Mouse (Mus musculus) stomach, embryonic 15.5 days (tissue): ENCODE results near the gene Cap2. TPM values are rescaled to one million over a fixed set of nuclear protein-coding genes. Genes with fewer than 3 reads are reported as not detected.

ENCODE experiments used
- ATAC-seq: fragments of 200-750 bp; cut with Nextera tagmentation; 2 replicates; pipeline ENCODE4 v1.8.0; 2017; ENCODE audit warnings: low read depth, moderate number of reproducible peaks, moderate TSS enrichment; ENCODE audit not compliant: insufficient read depth, low FRiP score
- H3K27ac ChIP-seq: fragments of 300-500 bp; sonication (generic); 2 replicates; pipeline ENCODE4 v1.5.1; 2015; ENCODE audit warnings: mild to moderate bottlenecking, inconsistent platforms
- H3K27me3 ChIP-seq: fragments of 300-500 bp; sonication (generic); replicated peaks from 2 replicates; pipeline ENCODE4 v1.6.1; 2015; ENCODE audit warnings: inconsistent platforms
- H3K36me3 ChIP-seq: fragments of 300-500 bp; sonication (generic); 2 replicates; pipeline ENCODE4 v1.6.1; 2015; ENCODE audit warnings: inconsistent platforms
- H3K4me1 ChIP-seq: fragments of 300-500 bp; sonication (generic); 2 replicates; pipeline ENCODE4 v1.6.1; 2015; ENCODE audit warnings: inconsistent platforms
- H3K4me2 ChIP-seq: fragments of 300-500 bp; sonication (generic); 2 replicates; pipeline ENCODE4 v1.6.1; 2015; ENCODE audit warnings: mild to moderate bottlenecking, inconsistent platforms
- H3K4me3 ChIP-seq: fragments of 300-500 bp; sonication (generic); replicated peaks from 2 replicates; pipeline ENCODE4 v1.5.1; 2015; ENCODE audit warnings: inconsistent platforms
- H3K9ac ChIP-seq: fragments of 300-500 bp; sonication (generic); 2 replicates; pipeline ENCODE4 v1.6.1; 2015; ENCODE audit warnings: inconsistent platforms
- H3K9me3 ChIP-seq: fragments of 300-500 bp; sonication (generic); 2 replicates; pipeline ENCODE4 v1.6.1; 2016; ENCODE audit warnings: inconsistent platforms
- WGBS: fragments of 180-500 bp; shearing (Covaris S2); methylation state at CpG from one replicate; pipeline ENCODE4 v1.1.7; 2015; 5-methylcytosine and 5-hydroxymethylcytosine counted together
- polyA plus RNA-seq: library from polyadenylated mRNA; unstranded; fragments of >200 nt; fragmentation: Nextera tagmentation; extraction: Ambion mirVana; gene quantifications from 2 replicates; pipeline ENCODE4 v1.2.1, GENCODE M21; 2015

Cap2 gene
- polyA plus RNA-seq: 9.7 and 11.7 TPM in 2 replicates

DNA sequence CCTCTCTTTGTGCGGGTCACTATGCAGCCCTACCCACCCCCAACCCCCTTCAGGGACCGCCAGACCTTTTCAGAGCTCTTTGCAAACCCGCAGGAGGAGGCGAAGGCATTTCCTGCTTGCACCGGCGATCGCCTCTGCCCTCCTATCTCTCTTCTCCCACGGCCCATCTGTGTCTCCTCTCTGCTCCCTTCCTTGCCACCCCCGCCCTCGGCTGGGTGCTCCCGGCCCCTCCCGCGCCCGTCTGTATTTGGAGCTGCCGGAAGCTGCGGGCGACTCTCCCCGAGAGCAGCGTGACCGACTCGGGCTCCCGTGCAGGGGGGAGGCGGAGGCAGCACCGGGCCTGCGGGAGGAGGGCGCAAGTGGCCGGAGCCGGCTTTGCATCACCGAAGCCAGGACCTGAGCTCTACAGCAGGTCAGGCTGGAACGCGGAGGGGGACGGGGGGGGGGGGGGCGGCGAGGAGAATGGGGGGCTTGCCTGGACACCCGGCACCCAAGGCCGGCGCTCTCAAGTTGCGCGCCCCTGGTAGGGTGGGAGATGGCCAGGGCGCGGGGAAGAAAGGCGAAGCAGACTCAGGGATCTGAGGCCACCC is at the start of gene Cap2:
TSS of gene Cap2 (plus strand) at position 49 of the 590 bp plus-strand sequence.
- peak within 1 kb of the TSS; percentile 52 for H3K4me3 ChIP-seq
- peak within 1 kb of the TSS; percentile 89 for H3K4me2 ChIP-seq
- H3K27ac ChIP-seq: peak within 1 kb of the TSS; percentile 14; the same call in 1 of the 2 replicates
- no peaks in the 10 kb centered on the region for H3K36me3 ChIP-seq
- peaks cover 10% of the 10 kb centered on the region for H3K4me1 ChIP-seq
- H3K9ac ChIP-seq: no peak within 1 kb of the TSS
- H3K27me3 ChIP-seq: no peaks in the 10 kb centered on the region
- under 1% methylated on average over 38 of the region's 42 CpGs for WGBS
- peak; percentile 56 for ATAC-seq
- H3K9me3 ChIP-seq: no peaks in the 10 kb centered on the region

DNA sequence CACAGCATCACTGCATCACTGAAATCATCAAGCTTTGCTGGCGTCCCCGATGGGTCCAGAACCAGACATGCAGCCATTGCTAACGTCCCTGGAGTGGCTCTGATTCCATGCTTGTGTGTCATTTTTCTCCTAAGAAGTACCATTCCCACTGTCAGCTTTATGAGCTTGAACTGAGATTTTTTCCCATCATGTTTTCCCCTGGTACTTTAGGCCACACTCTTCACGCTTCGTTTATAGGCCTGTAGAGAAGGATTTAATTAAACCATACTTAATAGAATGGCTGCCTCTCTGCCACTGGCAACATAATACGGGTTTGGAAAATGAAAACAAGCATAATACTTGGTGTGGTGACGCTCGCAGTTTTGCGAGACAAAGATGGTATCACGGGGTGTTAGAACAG is 42.1 kb upstream of the Cap2 start:
- no peaks in the 10 kb centered on the region for H3K36me3 ChIP-seq
- no peak overlapping the region for H3K4me2 ChIP-seq
- ATAC-seq: no peak
- no peaks in the 10 kb centered on the region for H3K9me3 ChIP-seq
- no peak overlapping the region for H3K9ac ChIP-seq
- no peak overlapping the region for H3K4me3 ChIP-seq
- H3K27me3 ChIP-seq: no peaks in the 10 kb centered on the region
- no peak overlapping the region for H3K27ac ChIP-seq
- WGBS: 89% methylated on average over 10 of the region's 10 CpGs
- H3K4me1 ChIP-seq: no peaks in the 10 kb centered on the region

DNA sequence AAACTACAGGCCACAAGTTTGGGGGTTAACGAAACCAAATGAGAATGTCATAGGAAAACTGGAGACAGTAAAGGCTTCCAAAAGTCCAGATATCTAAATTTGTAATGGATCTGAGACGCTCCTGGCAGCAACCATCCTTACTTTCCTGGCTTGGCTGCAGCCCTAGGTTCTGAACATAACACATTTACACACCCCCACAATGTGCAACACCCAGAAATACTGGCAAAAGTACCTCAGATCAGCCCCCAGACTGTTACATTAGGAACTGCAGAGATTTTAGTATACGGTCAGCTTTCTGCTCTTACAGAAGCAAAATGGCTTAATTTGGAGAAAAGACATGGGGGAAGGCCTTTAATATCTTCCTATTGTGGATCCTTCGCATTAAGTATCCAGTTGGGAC is 39.4 kb upstream of the Cap2 start:
- H3K36me3 ChIP-seq: no peaks in the 10 kb centered on the region
- H3K4me3 ChIP-seq: no peak overlapping the region
- H3K9me3 ChIP-seq: no peaks in the 10 kb centered on the region
- no peak overlapping the region for H3K4me2 ChIP-seq
- no peak overlapping the region for H3K27ac ChIP-seq
- no peak overlapping the region for H3K9ac ChIP-seq
- H3K4me1 ChIP-seq: no peaks in the 10 kb centered on the region
- WGBS: 88% methylated on average over 4 of the region's 4 CpGs
- no peak for ATAC-seq
- H3K27me3 ChIP-seq: no peaks in the 10 kb centered on the region

DNA sequence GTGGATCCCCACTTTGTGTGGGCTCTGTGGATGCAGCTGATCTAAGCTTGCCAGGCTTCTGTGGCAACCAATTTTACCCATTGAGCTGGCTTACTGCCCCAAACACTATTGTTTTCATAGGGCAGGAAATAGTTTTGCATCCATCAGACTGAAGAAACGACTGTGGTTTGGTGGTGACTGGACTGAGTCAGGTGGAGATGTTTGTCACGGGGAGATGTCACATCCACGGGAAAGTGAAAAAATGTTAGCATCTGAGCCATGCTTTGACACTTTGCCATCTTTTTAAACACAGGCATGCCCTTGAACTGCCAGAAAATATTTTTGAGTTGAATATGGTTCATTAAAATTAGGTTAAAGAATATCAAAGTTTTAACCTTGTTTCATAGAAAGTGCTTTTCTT is 37.9 kb upstream of the Cap2 start:
- H3K36me3 ChIP-seq: no peaks in the 10 kb centered on the region
- no peaks in the 10 kb centered on the region for H3K4me1 ChIP-seq
- no peak overlapping the region for H3K9ac ChIP-seq
- H3K4me2 ChIP-seq: no peak overlapping the region
- H3K27me3 ChIP-seq: no peaks in the 10 kb centered on the region
- H3K27ac ChIP-seq: no peak overlapping the region
- H3K4me3 ChIP-seq: no peak overlapping the region
- no peak for ATAC-seq
- no peaks in the 10 kb centered on the region for H3K9me3 ChIP-seq
- WGBS: 63% methylated on average over 3 of the region's 3 CpGs

DNA sequence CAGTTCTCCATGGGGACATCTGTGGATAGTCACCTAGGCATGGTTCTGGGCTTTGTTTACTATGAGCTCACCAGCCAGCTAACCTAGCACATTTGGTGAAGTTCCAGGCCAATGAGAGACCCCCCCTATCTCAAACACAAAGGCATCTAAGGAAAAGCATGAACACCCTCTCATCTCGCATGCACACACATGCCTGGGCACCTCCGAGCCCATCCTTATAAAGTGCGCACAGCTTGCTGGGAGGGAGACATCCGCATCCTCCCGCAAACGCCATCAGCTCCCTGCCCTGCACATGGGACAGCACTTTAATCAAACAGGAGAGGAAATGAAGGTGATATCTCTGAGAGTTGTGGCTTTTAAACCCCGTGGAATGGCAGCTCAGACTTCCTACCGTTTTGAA is 33.4 kb upstream of the Cap2 start:
- ATAC-seq: no peak
- H3K9ac ChIP-seq: no peak overlapping the region

DNA sequence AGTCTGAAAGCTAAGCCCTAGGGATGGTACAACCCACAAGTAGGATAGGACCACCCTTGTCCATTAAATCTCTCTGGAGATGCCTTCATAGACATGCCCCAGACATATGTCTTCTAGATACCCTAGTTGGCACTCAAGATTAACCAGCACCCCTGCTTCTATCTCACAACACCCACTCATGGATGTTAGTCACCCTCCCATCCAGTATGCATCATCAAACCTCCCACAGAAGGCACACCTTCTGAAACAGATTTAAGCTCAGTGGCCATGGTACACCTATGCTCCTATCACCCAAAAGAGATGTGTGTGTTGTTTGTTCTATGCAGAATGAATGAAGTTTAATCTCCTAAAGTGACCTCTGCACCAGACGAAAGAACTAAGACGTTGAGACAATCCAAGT is 32.1 kb upstream of the Cap2 start:
- Histone ChIP-seq H3K36me3 (no peaks in the 10 kb centered on the region), H3K4me3 (no peak overlapping the region), H3K4me2 (no peak overlapping the region), H3K27me3 (no peaks in the 10 kb centered on the region), H3K27ac (no peak overlapping the region), H3K9me3 (no peaks in the 10 kb centered on the region), H3K4me1 (no peaks in the 10 kb centered on the region), H3K9ac (no peak overlapping the region)
- no peak for ATAC-seq
- 89% methylated on average over 2 of the region's 2 CpGs for WGBS

More for the DNA sequence above, 33.4 kb upstream of the Cap2 start:
- no peak overlapping the region for H3K4me3 ChIP-seq
- no peaks in the 10 kb centered on the region for H3K9me3 ChIP-seq
- H3K4me1 ChIP-seq: no peaks in the 10 kb centered on the region
- no peaks in the 10 kb centered on the region for H3K27me3 ChIP-seq
- no peak overlapping the region for H3K4me2 ChIP-seq
- WGBS: 49% methylated on average over 8 of the region's 8 CpGs
- no peak overlapping the region for H3K27ac ChIP-seq
- no peaks in the 10 kb centered on the region for H3K36me3 ChIP-seq

DNA sequence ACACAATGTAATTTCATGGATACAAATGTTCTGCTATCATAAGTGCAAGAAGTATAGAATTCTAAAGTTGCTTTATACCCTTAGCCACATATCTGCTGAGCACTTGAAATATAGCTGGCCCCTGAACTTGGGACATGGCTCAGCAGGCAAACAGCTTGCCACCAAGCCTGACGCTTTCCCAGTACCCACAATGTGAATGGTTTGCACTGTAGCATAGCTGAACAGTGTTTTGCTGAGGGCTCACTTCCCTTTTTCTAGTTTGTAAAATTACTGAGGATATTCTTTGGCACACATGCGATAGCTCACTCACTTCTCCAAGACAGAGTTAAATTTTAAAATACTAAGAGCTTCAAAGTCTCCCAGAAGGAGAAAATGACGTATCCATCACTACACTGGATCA is 20.4 kb upstream of the Cap2 start:
- WGBS: 68% methylated on average over 3 of the region's 3 CpGs
- no peak overlapping the region for H3K4me3 ChIP-seq

DNA sequence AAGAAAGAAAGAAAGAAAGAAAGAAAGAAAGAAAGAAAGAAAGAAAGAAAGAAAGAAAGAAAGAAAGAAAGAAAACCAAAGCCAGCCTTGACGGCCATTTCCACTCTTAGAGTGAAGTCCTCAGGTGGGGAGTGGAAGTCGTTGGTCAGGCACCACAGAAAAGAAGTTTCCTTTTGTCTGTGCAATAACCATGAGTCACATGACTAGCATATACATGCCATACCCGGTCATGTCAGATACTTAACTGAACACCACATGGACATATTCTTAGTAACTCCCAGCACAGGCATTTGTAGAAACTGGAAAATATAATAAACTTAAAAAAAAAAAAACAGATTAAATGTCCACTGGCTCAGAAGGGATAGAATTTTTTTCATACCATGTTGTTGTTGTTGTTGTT is 16.0 kb upstream of the Cap2 start:
- no peak for ATAC-seq
- 76% methylated on average over 3 of the region's 3 CpGs for WGBS
- Histone ChIP-seq H3K4me2 (no peak overlapping the region), H3K27ac (no peak overlapping the region), H3K9ac (no peak overlapping the region), H3K4me3 (no peak overlapping the region), H3K27me3 (no peaks in the 10 kb centered on the region), H3K9me3 (no peaks in the 10 kb centered on the region), H3K4me1 (0 out of 2 replicates have a peak, but pooled peaks cover 3% of the 10 kb centered on the region), H3K36me3 (no peaks in the 10 kb centered on the region)

More for the DNA sequence above, 20.4 kb upstream of the Cap2 start:
- ATAC-seq: no peak
- H3K9me3 ChIP-seq: no peaks in the 10 kb centered on the region
- H3K36me3 ChIP-seq: no peaks in the 10 kb centered on the region
- H3K27ac ChIP-seq: no peak overlapping the region
- H3K27me3 ChIP-seq: no peaks in the 10 kb centered on the region
- no peaks in the 10 kb centered on the region for H3K4me1 ChIP-seq
- H3K9ac ChIP-seq: no peak overlapping the region
- H3K4me2 ChIP-seq: no peak overlapping the region

DNA sequence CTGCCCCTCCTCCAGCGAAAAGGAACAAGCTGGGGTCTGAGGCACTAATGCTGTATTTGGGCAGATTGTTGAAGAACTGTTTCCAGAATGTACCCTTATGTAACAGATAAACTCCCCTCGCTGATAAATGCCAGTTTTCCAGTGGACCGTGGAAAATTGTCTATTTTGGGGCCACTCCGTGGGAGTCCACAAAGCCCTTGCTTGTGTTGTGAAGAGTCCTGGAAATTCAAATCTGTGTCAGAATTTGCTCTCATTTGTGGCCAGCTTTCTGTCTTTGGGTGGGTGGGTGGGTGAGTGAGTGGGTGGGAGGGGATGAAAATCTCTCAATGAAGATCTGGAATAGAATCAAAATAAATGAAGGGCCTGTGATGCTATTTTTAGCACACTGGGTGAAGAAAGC is 13.5 kb upstream of the Cap2 start:
- Histone ChIP-seq H3K27ac (no peak overlapping the region), H3K4me1 (0 out of 2 replicates have a peak, but pooled peaks cover 4% of the 10 kb centered on the region), H3K4me3 (no peak overlapping the region), H3K9ac (no peak overlapping the region), H3K36me3 (no peaks in the 10 kb centered on the region), H3K4me2 (no peak overlapping the region), H3K9me3 (no peaks in the 10 kb centered on the region), H3K27me3 (no peaks in the 10 kb centered on the region)
- 72% methylated on average over 4 of the region's 4 CpGs for WGBS
- ATAC-seq: no peak

DNA sequence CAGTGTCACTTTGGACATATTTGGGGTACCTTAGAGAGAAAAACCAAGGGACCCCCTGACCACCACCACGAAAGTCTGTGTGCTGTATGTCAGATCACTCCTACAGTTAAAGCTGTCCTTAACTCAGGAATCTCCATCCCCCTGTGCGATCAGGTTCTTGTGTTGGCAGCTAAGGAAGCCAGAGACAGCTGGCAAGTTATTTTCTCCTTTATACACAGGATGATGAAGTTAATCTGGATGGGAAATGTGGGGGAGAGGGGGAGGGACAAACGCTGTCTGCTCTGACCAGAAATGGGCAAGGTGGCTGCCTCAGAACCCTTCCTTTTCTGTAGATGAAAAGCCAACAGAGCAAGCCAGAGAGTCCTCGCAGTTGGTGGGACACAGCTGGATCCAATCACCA is 11.0 kb upstream of the Cap2 start:
- Histone ChIP-seq H3K4me1 (0 out of 2 replicates have a peak, but pooled peaks cover 4% of the 10 kb centered on the region), H3K27ac (no peak overlapping the region), H3K4me3 (no peak overlapping the region), H3K9ac (no peak overlapping the region), H3K36me3 (no peaks in the 10 kb centered on the region), H3K4me2 (no peak overlapping the region), H3K9me3 (no peaks in the 10 kb centered on the region), H3K27me3 (no peaks in the 10 kb centered on the region)
- 34% methylated on average over 4 of the region's 4 CpGs for WGBS
- no peak for ATAC-seq

DNA sequence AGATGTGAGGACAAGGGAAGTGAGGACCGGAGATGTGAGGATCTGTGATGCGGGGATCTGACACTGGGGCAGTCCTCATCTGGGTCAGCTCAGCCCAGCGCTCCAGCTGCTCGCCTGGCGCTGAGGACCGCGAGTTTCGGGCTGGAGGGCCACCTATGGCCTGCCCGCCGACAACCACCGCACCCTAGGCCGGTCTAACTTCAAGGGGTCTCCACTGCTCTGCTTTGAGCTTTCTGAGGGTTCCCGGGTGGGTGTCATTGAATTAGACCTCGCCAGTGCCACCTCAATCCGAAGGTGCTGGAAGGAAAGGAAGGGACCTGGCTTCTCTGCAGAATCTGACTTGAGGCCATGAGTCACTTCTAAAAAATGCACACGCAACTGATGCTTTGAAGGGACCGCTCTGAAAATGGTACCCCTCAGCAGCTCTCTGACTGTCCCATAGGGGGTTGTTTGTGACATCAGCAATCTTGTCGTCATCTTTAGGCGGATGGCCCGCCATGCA is 793 bp downstream of the Cap2 start:
- Histone ChIP-seq H3K4me1 (peaks cover 10% of the 10 kb centered on the region), H3K27ac (peak overlapping the region; percentile 14; the same call in 1 of the 2 replicates), H3K4me3 (peak overlapping the region; percentile 52), H3K9ac (no peak overlapping the region), H3K9me3 (no peaks in the 10 kb centered on the region), H3K36me3 (no peaks in the 10 kb centered on the region), H3K27me3 (no peaks in the 10 kb centered on the region), H3K4me2 (peak overlapping the region; percentile 89)
- peak; percentile 56 for ATAC-seq
- WGBS: 7% methylated on average over 20 of the region's 20 CpGs

DNA sequence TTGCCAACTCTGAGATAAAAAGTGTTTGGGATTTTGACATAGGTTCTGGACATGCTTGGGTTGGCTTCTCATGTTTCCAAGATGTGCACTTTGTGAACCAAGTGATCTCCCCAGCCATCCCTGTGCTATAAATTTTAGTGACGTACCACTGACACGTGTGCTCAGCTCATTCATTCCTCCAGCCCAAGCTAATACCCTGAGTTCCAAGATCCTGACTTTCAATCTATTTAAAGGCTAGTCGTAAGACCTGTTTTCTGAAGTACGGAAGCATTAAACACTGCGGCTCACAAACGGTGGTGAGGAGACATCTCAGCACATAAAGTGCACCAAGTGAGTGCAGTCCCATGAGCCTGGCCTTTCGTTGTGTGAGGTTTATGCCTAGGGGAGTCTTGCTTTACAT is 6.3 kb downstream of the Cap2 start:
- no peak overlapping the region for H3K4me2 ChIP-seq
- no peak for ATAC-seq
- no peak overlapping the region for H3K27ac ChIP-seq
- 67% methylated on average over 7 of the region's 7 CpGs for WGBS
- H3K36me3 ChIP-seq: no peaks in the 10 kb centered on the region
- no peaks in the 10 kb centered on the region for H3K9me3 ChIP-seq
- no peak overlapping the region for H3K9ac ChIP-seq
- no peak overlapping the region for H3K4me3 ChIP-seq
- H3K27me3 ChIP-seq: no peaks in the 10 kb centered on the region
- H3K4me1 ChIP-seq: no peaks in the 10 kb centered on the region

DNA sequence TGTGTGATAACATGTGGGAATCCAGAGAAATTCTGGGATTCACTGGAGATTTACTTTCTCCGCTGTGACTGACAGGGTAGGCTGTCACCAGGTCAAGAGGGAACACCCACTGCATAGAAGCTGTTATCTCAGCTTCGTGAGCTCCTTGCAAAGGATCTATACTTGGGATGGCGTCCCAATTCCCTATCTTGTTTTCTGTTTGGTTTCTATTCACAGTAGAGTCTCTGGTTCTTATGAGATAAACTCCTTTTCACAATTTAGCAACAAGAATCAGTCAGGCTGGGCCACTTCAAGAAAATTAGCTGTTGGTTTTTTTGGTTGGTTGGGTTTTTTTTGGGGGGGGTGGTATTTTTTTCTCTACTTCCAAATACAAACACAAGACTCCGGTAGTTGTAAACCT is 7.2 kb downstream of the Cap2 start:
- H3K27ac ChIP-seq: no peak overlapping the region
- no peak overlapping the region for H3K4me2 ChIP-seq
- 54% methylated on average over 4 of the region's 4 CpGs for WGBS
- H3K9me3 ChIP-seq: no peaks in the 10 kb centered on the region
- H3K4me1 ChIP-seq: no peaks in the 10 kb centered on the region
- no peaks in the 10 kb centered on the region for H3K27me3 ChIP-seq
- H3K9ac ChIP-seq: no peak overlapping the region
- no peak overlapping the region for H3K4me3 ChIP-seq
- no peak for ATAC-seq
- H3K36me3 ChIP-seq: no peaks in the 10 kb centered on the region
